Mouse (Mus musculus): ENCODE measurements around the gene Vmn1r200.

- no peak for TF ChIP-seq TAL1 (IDR thresholded peaks at IDR 0.05; ENCODE audit: low read length)
- TF ChIP-seq GATA1 (IDR thresholded peaks at IDR 0.05; ENCODE audit: low read length): no peak
These were observed 39.4 kb upstream of the Vmn1r200 start for GRCm38 (mm10) chr13:22350813-22351212.

Data from erythroblast, embryonic 14.5 days (primary cell).